Mouse (Mus musculus): ENCODE data around the gene Pipox. TPM values are rescaled to one million over a fixed set of nuclear protein-coding genes. Genes with fewer than 3 reads are reported as not detected.
A peak's percentile ranks its signal among the peaks of the same experiment; 100 is the strongest.

The Pipox gene
- polyA plus RNA-seq, 1 experiment from 2014 or later, result 0.66 TPM

GRCm38 (mm10) chr11:77872685-77873084 is 21.2 kb downstream of the Pipox start:
- no peaks in the 10 kb centered on the region for H3K9me3 ChIP-seq
- no peak overlapping the region for H3K27ac ChIP-seq
- ATAC-seq (ENCODE audit: low FRiP score, low read depth), result no peak
- 0 out of 2 replicates have a peak overlapping the region, but pooled peaks have one; percentile 15 for H3K9ac ChIP-seq
- peak overlapping the region; percentile 46 for H3K4me2 ChIP-seq (replicated peaks)
- peaks cover 18% of the 10 kb centered on the region for H3K27me3 ChIP-seq
- peak overlapping the region; percentile 7; the same call in 1 of the 2 replicates for H3K4me3 ChIP-seq
- no peaks in the 10 kb centered on the region for H3K36me3 ChIP-seq
- H3K4me1 ChIP-seq, result peaks cover 41% of the 10 kb centered on the region
- 7% methylated on average over 7 of the region's 7 CpGs for WGBS

DNA sequence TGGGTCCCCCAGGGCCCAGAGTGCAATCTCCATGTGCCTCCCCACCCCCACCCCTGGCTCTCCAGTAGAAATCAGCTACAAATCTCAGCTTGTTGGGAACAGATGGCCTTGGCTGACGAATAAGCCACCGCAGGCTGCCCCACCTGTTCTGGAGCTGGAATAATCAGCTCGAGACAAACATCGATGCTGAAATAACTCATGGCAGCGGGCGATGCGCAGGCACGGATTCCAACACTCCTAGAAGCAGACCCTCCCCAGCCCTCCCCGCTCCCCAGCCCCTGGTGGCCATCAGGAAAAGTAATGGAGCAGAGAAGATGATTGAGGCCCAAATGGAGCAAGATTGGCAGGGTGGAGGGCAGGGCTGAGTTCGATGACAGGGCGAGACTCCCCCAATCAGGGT is 21.7 kb downstream of the Pipox start:
- Histone ChIP-seq H3K27me3 (peaks cover 21% of the 10 kb centered on the region), H3K4me2 (replicated peaks) (peak overlapping the region; percentile 46), H3K9ac (no peak overlapping the region), H3K4me3 (peak overlapping the region; percentile 7; the same call in 1 of the 2 replicates), H3K27ac (no peak overlapping the region), H3K36me3 (no peaks in the 10 kb centered on the region), H3K4me1 (peaks cover 46% of the 10 kb centered on the region), H3K9me3 (no peaks in the 10 kb centered on the region)
- 3% methylated on average over 11 of the region's 11 CpGs for whole genome bisulfite sequencing
- 0 out of 2 replicates have a peak, but pooled peaks have one; percentile 17 for ATAC-seq (ENCODE audit: low FRiP score, low read depth)

DNA sequence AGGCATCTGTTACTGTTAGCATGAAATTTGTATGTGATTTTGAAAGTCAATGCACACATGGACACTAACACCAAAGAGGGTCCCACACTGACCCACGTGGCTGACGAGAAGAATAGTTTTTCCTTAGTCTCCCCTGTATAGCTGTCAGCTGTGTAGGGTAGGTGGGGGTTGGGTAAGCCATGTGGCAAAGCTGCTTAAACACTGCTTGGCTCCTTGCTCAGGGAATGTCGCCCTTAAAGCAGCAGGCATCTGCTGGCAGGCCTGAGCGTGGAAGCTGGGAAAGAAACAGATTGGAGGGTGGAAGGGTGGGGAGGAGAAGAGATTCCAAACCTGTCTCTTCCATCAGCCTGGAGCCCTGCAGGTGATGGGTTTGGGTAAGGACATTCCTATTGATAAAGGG is 22.5 kb downstream of the Pipox start:
- Histone ChIP-seq H3K27me3 (peaks cover 29% of the 10 kb centered on the region), H3K4me3 (no peak overlapping the region)
- 11% methylated on average over 4 of the region's 4 CpGs for WGBS

DNA sequence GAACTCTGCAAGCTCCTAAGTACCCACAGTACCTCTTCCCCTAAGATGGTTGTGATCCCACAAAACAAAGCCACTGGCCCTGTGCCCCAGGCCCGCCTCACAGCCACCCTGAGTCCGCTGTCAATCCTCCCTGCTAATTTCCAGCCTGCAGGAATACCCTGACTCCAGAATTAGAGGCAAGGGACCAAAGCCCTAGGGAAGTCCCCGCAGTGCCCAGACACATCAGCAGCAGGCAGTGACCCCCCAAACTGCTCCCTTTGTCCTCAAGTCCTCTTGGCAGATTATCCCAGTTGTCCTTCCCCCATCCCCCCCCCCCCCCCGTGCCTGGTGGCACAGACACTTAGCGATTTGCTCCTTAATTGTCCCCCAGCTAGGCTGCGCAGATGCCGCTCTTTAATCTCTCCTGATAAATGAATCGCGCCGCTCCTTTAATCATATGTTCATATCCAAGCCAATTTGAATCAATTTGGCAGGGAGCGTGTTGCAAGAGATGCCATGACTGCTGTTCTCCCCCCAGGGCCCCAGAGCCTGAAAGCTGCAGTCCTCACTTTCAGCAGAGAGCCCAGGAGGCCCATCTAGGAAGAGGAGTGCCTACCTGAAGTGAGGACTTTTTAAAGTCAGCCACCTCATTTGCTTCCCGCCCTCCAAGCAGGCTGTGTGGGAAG is 26.3 kb downstream of the Pipox start:
- Histone ChIP-seq H3K9ac (peak overlapping the region; percentile 43; the same call in 1 of the 2 replicates), H3K4me1 (peaks cover 39% of the 10 kb centered on the region), H3K27ac (no peak overlapping the region), H3K27me3 (peaks cover 41% of the 10 kb centered on the region), H3K4me3 (no peak overlapping the region), H3K9me3 (no peaks in the 10 kb centered on the region), H3K4me2 (replicated peaks) (0 out of 2 replicates have a peak overlapping the region, but pooled peaks have one; percentile 11), H3K36me3 (peaks cover 14% of the 10 kb centered on the region)
- WGBS, result 15% methylated on average over 12 of the region's 12 CpGs
- ATAC-seq (ENCODE audit: low FRiP score, low read depth), result no peak

More for the DNA sequence above, 22.5 kb downstream of the Pipox start:
- ATAC-seq (ENCODE audit: low FRiP score, low read depth), result no peak; the same call in 1 of the 2 replicates
- Histone ChIP-seq H3K27ac (no peak overlapping the region), H3K9ac (no peak overlapping the region; the same call in 1 of the 2 replicates), H3K36me3 (no peaks in the 10 kb centered on the region; the same call in 1 of the 2 replicates), H3K9me3 (no peaks in the 10 kb centered on the region), H3K4me2 (replicated peaks) (no peak overlapping the region), H3K4me1 (peaks cover 45% of the 10 kb centered on the region)

- no peak overlapping the region for H3K4me2 ChIP-seq (replicated peaks)
- peaks cover 28% of the 10 kb centered on the region for H3K4me1 ChIP-seq
- H3K27ac ChIP-seq, result no peak overlapping the region
- H3K9me3 ChIP-seq, result no peaks in the 10 kb centered on the region
- no peak for ATAC-seq (ENCODE audit: low FRiP score, low read depth)
- no peak overlapping the region for H3K4me3 ChIP-seq
- no peak overlapping the region for H3K9ac ChIP-seq
- peaks cover 30% of the 10 kb centered on the region for H3K36me3 ChIP-seq
- WGBS, result 56% methylated on average over 12 of the region's 12 CpGs
- H3K27me3 ChIP-seq, result peaks cover 58% of the 10 kb centered on the region
Observed at GRCm38 (mm10) chr11:77864771-77865170, 29.1 kb downstream of the Pipox start.

- no peak for ATAC-seq (ENCODE audit: low FRiP score, low read depth)
- no peak overlapping the region for H3K4me2 ChIP-seq (replicated peaks)
- peaks cover 22% of the 10 kb centered on the region for H3K4me1 ChIP-seq
- peaks cover 67% of the 10 kb centered on the region for H3K27me3 ChIP-seq
- 89% methylated on average over 7 of the region's 7 CpGs for WGBS
- H3K4me3 ChIP-seq, result no peak overlapping the region
- no peaks in the 10 kb centered on the region for H3K9me3 ChIP-seq
- no peak overlapping the region for H3K9ac ChIP-seq
- H3K27ac ChIP-seq, result no peak overlapping the region
- peaks cover 46% of the 10 kb centered on the region for H3K36me3 ChIP-seq
Observed at GRCm38 (mm10) chr11:77862887-77863286, 31.0 kb downstream of the Pipox start.

- no peak overlapping the region for H3K4me3 ChIP-seq
- peaks cover 58% of the 10 kb centered on the region for H3K27me3 ChIP-seq
- no peaks in the 10 kb centered on the region for H3K9me3 ChIP-seq
- H3K9ac ChIP-seq, result no peak overlapping the region
- 82% methylated on average over 9 of the region's 9 CpGs for WGBS
- H3K27ac ChIP-seq, result no peak overlapping the region
- ATAC-seq (ENCODE audit: low FRiP score, low read depth), result no peak
- no peak overlapping the region for H3K4me2 ChIP-seq (replicated peaks)
- H3K4me1 ChIP-seq, result peaks cover 15% of the 10 kb centered on the region
- peaks cover 53% of the 10 kb centered on the region for H3K36me3 ChIP-seq
Observed at GRCm38 (mm10) chr11:77860947-77861346, 32.9 kb downstream of the Pipox start.

DNA sequence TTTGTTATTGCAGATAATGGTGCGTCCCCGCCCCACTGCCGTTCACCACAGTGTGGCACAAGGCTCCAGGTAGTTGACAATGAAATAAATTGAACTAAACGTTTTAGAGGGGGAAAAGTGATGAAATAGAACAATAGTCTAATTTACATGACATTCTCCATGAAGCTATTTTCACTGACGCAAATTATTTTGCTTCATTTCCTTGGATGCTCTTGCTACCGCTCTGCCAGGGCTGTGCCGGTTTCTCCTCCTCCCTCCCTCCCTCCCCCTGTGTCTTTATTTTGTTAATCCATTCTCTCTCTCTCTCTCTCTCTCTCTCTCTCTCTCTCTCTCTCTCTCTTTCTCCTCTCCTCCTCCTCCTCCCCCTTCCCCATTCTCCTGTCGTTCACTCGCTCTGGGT is 35.3 kb downstream of the Pipox start:
- Histone ChIP-seq H3K27ac (no peak overlapping the region), H3K36me3 (peaks cover 54% of the 10 kb centered on the region), H3K4me3 (no peak overlapping the region), H3K9me3 (no peaks in the 10 kb centered on the region), H3K9ac (no peak overlapping the region), H3K27me3 (peaks cover 46% of the 10 kb centered on the region), H3K4me1 (peaks cover 23% of the 10 kb centered on the region), H3K4me2 (replicated peaks) (no peak overlapping the region)
- 54% methylated on average over 9 of the region's 9 CpGs for WGBS
- no peak for ATAC-seq (ENCODE audit: low FRiP score, low read depth)

- no peak overlapping the region for H3K27ac ChIP-seq
- H3K36me3 ChIP-seq, result peaks cover 67% of the 10 kb centered on the region
- peaks cover 23% of the 10 kb centered on the region for H3K4me1 ChIP-seq
- H3K27me3 ChIP-seq, result peaks cover 49% of the 10 kb centered on the region
- WGBS, result 92% methylated on average over 6 of the region's 6 CpGs
- H3K9ac ChIP-seq, result no peak overlapping the region
- no peaks in the 10 kb centered on the region for H3K9me3 ChIP-seq
- H3K4me2 ChIP-seq (replicated peaks), result no peak overlapping the region
- no peak overlapping the region for H3K4me3 ChIP-seq
- no peak for ATAC-seq (ENCODE audit: low FRiP score, low read depth)
Observed at GRCm38 (mm10) chr11:77857089-77857488, 36.8 kb downstream of the Pipox start.

- Histone ChIP-seq H3K9me3 (no peaks in the 10 kb centered on the region), H3K4me3 (no peak overlapping the region), H3K4me1 (peaks cover 33% of the 10 kb centered on the region), H3K36me3 (peaks cover 74% of the 10 kb centered on the region), H3K27ac (no peak overlapping the region), H3K27me3 (peaks cover 43% of the 10 kb centered on the region), H3K9ac (0 out of 2 replicates have a peak overlapping the region, but pooled peaks have one; percentile 35), H3K4me2 (replicated peaks) (no peak overlapping the region)
- 15% methylated on average over 15 of the region's 15 CpGs for WGBS
- ATAC-seq (ENCODE audit: low FRiP score, low read depth), result no peak
Observed at GRCm38 (mm10) chr11:77855396-77855795, 38.5 kb downstream of the Pipox start.

DNA sequence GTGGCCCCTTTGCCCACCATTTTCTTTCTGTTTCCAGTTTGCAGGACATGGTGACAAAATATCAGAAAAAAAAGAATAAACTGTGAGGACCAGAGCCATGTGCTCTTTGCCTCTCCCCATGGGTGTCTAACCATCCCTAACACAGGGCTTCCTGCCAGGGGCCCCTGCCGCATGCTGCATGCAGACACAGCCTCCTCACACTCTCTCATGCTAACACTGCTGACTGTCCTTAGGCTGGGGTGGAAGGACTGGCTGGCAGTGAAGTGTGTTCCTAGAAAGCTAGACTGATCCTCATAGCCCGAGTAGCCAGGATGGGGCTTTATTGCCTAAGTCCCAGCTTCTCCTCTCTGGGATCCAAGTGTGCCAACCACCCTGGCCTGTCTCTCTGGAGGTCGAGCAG is 39.3 kb downstream of the Pipox start:
- 64% methylated on average over 3 of the region's 3 CpGs for WGBS

GRCm38 (mm10) chr11:77852941-77853668 is 40.8 kb downstream of the Pipox start:
- Histone ChIP-seq H3K27ac (no peak overlapping the region), H3K27me3 (peaks cover 20% of the 10 kb centered on the region), H3K4me1 (peaks cover 35% of the 10 kb centered on the region), H3K9me3 (no peaks in the 10 kb centered on the region), H3K9ac (no peak overlapping the region), H3K4me2 (replicated peaks) (no peak overlapping the region), H3K36me3 (peaks cover 72% of the 10 kb centered on the region), H3K4me3 (no peak overlapping the region)
- 94% methylated on average over 17 of the region's 17 CpGs for WGBS
- no peak for ATAC-seq (ENCODE audit: low FRiP score, low read depth)

More for the DNA sequence above, 39.3 kb downstream of the Pipox start:
- Histone ChIP-seq H3K27me3 (peaks cover 36% of the 10 kb centered on the region), H3K9me3 (no peaks in the 10 kb centered on the region), H3K36me3 (peaks cover 73% of the 10 kb centered on the region), H3K4me3 (no peak overlapping the region), H3K9ac (0 out of 2 replicates have a peak overlapping the region, but pooled peaks have one; percentile 35), H3K4me2 (replicated peaks) (no peak overlapping the region), H3K27ac (no peak overlapping the region), H3K4me1 (peaks cover 38% of the 10 kb centered on the region)
- no peak for ATAC-seq (ENCODE audit: low FRiP score, low read depth)
